Mouse (Mus musculus) CD4-positive, CD25-positive, alpha-beta regulatory T cell, adult 2 months (primary cell): ENCODE results near the gene Spef1.

Experiments used
- DNase-seq: peaks from one replicate; pipeline ENCODE4 v3.0.0-alpha.2; 2012; ENCODE audit warnings: low read depth, low spot score

Spef1 gene

DNA sequence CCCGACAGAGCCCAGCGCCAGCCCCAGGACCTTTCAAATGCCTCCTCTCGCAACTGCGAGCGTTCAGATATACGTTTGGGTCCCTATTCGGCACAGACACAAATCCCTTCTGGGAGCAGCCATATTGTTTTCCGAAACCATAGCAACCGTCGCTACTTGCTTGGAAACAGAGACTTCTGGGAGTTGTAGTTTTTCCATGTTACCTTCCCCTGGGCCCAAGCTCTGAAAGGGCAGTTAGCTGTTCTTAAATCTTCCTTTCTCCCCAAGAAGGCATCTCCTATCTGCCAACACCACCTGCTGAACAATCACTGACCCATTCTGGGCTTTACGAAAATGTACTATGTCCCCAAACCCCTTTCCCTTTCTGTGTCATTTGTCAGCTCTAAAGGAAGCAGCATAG, 12.4 kb downstream of the Spef1 start:
- DNase-seq, result peak; percentile 90

- DNase-seq, result no peak
Observed at GRCm38 (mm10) chr2:131172322-131172721, 14.8 kb downstream of the Spef1 start.

GRCm38 (mm10) chr2:131171401-131172104, 15.5 kb downstream of the Spef1 start:
- DNase-seq, result peak; percentile 67

GRCm38 (mm10) chr2:131170936-131171335, 16.1 kb downstream of the Spef1 start:
- DNase-seq, result no peak

- no peak for DNase-seq
Observed at GRCm38 (mm10) chr2:131168914-131169313, 18.2 kb downstream of the Spef1 start.

DNA sequence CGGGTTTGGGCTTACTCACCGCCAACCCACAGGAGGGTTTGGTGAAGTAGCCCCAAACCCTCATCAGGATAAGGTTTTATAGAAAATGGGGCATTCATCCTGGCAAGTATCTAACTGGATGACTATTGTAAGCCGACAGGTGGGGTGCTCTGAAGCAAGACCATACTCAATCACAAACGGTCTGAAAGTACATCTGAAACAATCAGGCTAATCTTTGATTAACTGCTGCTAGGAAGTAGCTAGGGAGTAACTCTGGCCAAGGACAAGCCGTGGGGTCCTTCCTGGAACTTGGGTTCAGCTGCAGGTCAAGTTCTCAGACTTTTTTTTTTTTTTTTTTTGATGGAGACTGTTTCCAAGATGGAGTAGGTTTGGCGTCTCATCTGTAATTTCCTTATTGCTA, 19.1 kb downstream of the Spef1 start:
- DNase-seq, result no peak

- no peak for DNase-seq
Observed at GRCm38 (mm10) chr2:131166172-131166571, 20.9 kb downstream of the Spef1 start.

DNA sequence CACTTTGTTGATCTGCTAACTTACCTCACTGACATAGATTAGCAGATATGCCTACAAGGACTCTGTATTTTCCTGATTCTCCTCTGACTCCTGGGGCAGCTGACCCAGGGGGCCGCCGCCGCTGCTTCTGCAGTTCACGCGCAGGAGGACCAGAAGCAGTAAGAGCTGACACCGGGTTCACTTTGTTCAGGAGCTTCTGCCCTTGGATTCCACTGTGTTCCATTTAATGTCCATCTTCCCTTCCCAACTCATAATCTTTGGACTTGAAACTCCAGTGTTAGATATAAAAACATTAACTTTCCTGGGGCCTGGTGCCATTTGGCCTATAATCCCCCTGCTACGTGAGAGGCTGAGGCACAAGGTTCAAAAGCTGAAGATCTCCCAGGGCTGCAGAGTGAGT, 23.2 kb downstream of the Spef1 start:
- DNase-seq, result no peak

DNA sequence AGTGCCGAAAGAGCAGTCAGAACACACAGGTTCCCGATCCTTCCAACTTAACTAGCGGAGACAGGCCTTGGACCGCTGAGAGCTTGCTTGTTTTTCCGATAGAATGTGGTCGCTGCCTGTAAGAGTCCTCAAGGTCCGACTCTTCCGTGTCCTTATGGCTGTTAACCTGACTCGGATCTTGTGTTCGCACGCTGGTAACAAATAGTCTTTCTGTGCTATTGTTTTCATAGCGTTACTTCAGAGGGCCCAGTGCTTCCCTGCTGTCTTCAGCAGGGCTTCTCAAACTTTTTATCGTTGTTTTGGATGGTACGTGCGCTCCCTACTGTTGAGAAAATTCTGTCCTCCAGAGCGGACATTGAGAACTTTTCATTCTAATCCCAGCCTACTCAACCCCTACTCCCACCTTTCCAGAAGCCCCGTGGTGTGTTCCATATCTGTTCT, 26.4 kb downstream of the Spef1 start:
- DNase-seq, result peak; percentile 54

DNA sequence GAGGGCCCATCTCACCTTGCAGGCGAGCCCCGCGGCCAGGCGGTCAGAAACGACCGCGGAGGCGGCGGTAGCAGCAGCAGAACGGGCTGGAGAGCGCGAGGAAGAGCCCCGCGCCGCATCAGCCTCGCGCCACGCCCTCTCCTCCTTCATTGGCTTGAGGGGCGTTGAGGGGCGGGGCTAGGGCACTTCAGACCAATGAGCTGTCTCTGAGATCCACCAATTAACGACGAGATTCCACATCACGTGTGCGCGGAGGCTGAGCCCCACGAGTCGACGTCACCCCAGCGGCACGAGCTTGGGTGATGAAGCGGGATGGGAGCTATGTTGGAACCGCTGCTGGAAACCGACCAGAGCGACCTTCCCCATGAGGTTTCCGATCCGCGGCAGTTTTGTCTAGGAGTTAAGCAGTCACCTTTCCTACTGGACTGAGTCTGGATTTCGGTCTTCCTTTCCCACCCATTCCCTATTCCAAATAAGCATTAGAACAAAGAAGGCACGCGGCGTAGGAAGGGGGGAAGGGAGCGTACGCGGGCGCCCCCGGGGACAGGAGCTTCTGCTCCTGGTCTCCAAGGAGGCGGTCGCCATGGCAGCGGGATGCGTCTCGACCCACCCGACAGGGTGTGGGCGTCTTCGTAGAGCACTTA, 27.0 kb downstream of the Spef1 start, which contains the start of gene 1700037H04Rik:
1700037H04Rik (minus strand) TSS at position 144 of the 644 bp plus-strand sequence.
- peak; percentile 99 for DNase-seq

- peak; percentile 54 for DNase-seq
Observed at GRCm38 (mm10) chr2:131159491-131159910, 27.6 kb downstream of the Spef1 start.

DNA sequence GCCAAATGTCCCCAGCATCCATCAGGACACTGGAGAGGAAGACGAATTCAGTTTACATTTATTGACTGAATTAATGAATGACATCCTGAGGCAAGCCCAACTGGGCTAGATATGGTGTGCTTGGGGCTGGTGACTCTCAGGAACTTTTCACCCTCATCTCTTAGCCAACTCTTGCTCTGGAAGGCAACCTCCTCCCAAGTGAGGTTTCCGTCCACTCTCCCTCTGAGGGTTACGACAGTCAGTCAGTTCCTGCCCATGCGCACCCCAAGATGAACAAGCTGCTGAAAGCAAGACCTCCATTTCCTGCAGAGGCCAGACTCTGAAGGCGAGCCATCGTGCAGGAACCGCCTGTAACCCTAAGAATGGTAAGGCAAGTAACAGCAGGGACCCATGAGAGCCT, 30.1 kb downstream of the Spef1 start:
- no peak for DNase-seq

DNA sequence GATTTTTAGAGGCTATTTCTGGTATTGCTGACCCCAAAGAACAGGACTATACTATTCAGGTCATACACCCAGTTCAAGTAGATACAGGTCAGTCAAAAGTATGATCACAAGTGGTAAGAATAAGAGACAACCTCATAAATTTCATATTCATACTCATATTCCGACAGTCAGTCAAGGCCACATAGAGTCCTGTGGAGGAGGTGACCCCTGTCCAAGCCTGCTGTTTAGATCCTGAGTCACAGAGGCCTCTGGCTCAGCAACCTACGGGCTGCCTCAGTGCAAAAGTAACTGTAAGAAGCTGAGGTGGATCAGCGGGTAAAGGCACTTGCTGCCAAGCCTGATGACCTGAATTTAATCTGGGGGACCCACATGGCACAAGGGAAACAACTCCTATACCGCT, 33.0 kb downstream of the Spef1 start:
- DNase-seq, result no peak

GRCm38 (mm10) chr2:131152166-131152730, 34.8 kb downstream of the Spef1 start:
- no peak for DNase-seq

GRCm38 (mm10) chr2:131149254-131149578, 37.9 kb downstream of the Spef1 start:
- DNase-seq, result no peak

- DNase-seq, result no peak
Observed at GRCm38 (mm10) chr2:131148353-131149253, 38.5 kb downstream of the Spef1 start.

DNA sequence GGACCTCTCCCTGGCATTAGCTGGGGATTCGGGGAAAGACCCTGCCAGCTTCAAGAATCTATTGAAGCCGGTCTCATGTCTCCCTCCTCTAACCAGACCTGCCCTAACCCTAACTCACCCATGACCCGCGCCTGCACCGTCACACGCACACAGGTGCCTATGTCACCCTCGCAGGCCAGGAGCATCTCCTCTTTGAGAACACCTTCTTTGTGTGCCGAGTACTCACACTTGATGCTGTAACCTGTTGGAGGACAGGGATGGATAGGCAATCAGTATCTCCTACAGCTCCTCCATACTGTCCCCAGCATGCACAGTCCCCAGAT, 40.1 kb downstream of the Spef1 start:
- no peak for DNase-seq

- no peak for DNase-seq
Observed at GRCm38 (mm10) chr2:131146193-131147042, 40.7 kb downstream of the Spef1 start.

DNA sequence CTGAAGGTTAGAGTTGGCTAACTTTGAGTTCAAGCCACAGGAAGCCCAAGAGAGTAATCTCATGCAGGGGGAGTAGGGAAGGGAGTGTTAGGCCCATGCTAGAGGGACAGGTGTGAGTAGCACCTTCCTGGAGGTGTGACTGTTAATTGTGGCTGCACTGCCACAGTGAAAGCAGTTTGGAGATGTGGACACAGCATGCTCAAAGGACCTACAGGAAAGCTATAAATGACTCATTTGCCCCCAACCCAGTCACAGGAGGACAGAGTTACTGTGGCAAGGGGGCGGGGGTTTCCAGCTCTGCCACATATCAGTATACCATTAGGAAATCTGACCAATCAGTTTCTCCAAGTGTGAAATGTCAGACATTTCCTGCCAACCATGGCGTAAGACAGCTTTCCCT, 41.5 kb downstream of the Spef1 start:
- no peak for DNase-seq

GRCm38 (mm10) chr2:131145121-131145520, 42.0 kb downstream of the Spef1 start:
- no peak for DNase-seq
